Mouse (Mus musculus): Measurements from ENCODE around the gene Slc39a11. TPM values are rescaled to one million over a fixed set of nuclear protein-coding genes. Genes with fewer than 3 reads are reported as not detected.

Slc39a11 gene
- polyA plus RNA-seq, 1 experiment from 2014 or later = 17.8 TPM

- WGBS = 67% methylated on average over 9 of the region's 9 CpGs
- H3K4me3 ChIP-seq (ENCODE audit: low read depth, low read length) = no peak overlapping the region
- H3K27ac ChIP-seq (ENCODE audit: low read depth, low read length) = no peak overlapping the region
- no peaks in the 10 kb centered on the region for H3K27me3 ChIP-seq (ENCODE audit: control insufficient read depth, insufficient read depth, low read length)
- H3K4me1 ChIP-seq (ENCODE audit: control insufficient read depth, insufficient read depth, low read length) = no peaks in the 10 kb centered on the region
- ATAC-seq (ENCODE audit: low FRiP score) (no peak), DNase-seq (ENCODE audit: low spot score, missing footprints) (no peak)
- H3K9me3 ChIP-seq (ENCODE audit: control insufficient read depth, low read length) = no peaks in the 10 kb centered on the region
- no peaks in the 10 kb centered on the region for H3K36me3 ChIP-seq (ENCODE audit: control insufficient read depth, insufficient read depth, low read length)
- H3K4me2 ChIP-seq = no peak overlapping the region
- H3K9ac ChIP-seq (ENCODE audit: low read length) = no peak overlapping the region
These were observed 151.0 kb downstream of the Slc39a11 start for GRCm38 (mm10) chr11:113498889-113499288.

- Histone ChIP-seq H3K9me3 (ENCODE audit: control insufficient read depth, low read length) (no peaks in the 10 kb centered on the region), H3K4me1 (ENCODE audit: control insufficient read depth, insufficient read depth, low read length) (no peaks in the 10 kb centered on the region), H3K36me3 (ENCODE audit: control insufficient read depth, insufficient read depth, low read length) (no peaks in the 10 kb centered on the region), H3K27me3 (ENCODE audit: control insufficient read depth, insufficient read depth, low read length) (no peaks in the 10 kb centered on the region), H3K4me3 (ENCODE audit: low read depth, low read length) (no peak overlapping the region), H3K4me2 (no peak overlapping the region), H3K9ac (ENCODE audit: low read length) (no peak overlapping the region), H3K27ac (ENCODE audit: low read depth, low read length) (no peak overlapping the region)
- ATAC-seq (ENCODE audit: low FRiP score) = no peak
- DNase-seq (ENCODE audit: low spot score, missing footprints) = no peak
- WGBS = 89% methylated on average over 12 of the region's 12 CpGs
These were observed 155.8 kb downstream of the Slc39a11 start for GRCm38 (mm10) chr11:113494021-113494546.

GRCm38 (mm10) chr11:113490530-113491520 is 159.1 kb downstream of the Slc39a11 start:
- Histone ChIP-seq H3K36me3 (ENCODE audit: control insufficient read depth, insufficient read depth, low read length) (no peaks in the 10 kb centered on the region), H3K27me3 (ENCODE audit: control insufficient read depth, insufficient read depth, low read length) (no peaks in the 10 kb centered on the region), H3K9ac (ENCODE audit: low read length) (no peak overlapping the region), H3K4me1 (ENCODE audit: control insufficient read depth, insufficient read depth, low read length) (no peaks in the 10 kb centered on the region), H3K4me3 (ENCODE audit: low read depth, low read length) (no peak overlapping the region), H3K27ac (ENCODE audit: low read depth, low read length) (no peak overlapping the region), H3K9me3 (ENCODE audit: control insufficient read depth, low read length) (no peaks in the 10 kb centered on the region), H3K4me2 (no peak overlapping the region)
- ATAC-seq (ENCODE audit: low FRiP score) (no peak), DNase-seq (ENCODE audit: low spot score, missing footprints) (no peak)
- WGBS = 85% methylated on average over 20 of the region's 20 CpGs

GRCm38 (mm10) chr11:113487603-113488335 is 162.1 kb downstream of the Slc39a11 start:
- DNase-seq (ENCODE audit: low spot score, missing footprints) = no peak
- H3K4me3 ChIP-seq (ENCODE audit: low read depth, low read length) = no peak overlapping the region
- no peak overlapping the region for H3K4me2 ChIP-seq
- no peaks in the 10 kb centered on the region for H3K27me3 ChIP-seq (ENCODE audit: control insufficient read depth, insufficient read depth, low read length)
- no peak overlapping the region for H3K9ac ChIP-seq (ENCODE audit: low read length)
- H3K4me1 ChIP-seq (ENCODE audit: control insufficient read depth, insufficient read depth, low read length) = no peaks in the 10 kb centered on the region
- no peaks in the 10 kb centered on the region for H3K9me3 ChIP-seq (ENCODE audit: control insufficient read depth, low read length)
- H3K36me3 ChIP-seq (ENCODE audit: control insufficient read depth, insufficient read depth, low read length) = no peaks in the 10 kb centered on the region
- no peak for ATAC-seq (ENCODE audit: low FRiP score)
- no peak overlapping the region for H3K27ac ChIP-seq (ENCODE audit: low read depth, low read length)
- 76% methylated on average over 8 of the region's 8 CpGs for WGBS

- Histone ChIP-seq H3K4me2 (no peak overlapping the region), H3K27me3 (ENCODE audit: control insufficient read depth, insufficient read depth, low read length) (no peaks in the 10 kb centered on the region), H3K4me3 (ENCODE audit: low read depth, low read length) (no peak overlapping the region), H3K36me3 (ENCODE audit: control insufficient read depth, insufficient read depth, low read length) (no peaks in the 10 kb centered on the region), H3K27ac (ENCODE audit: low read depth, low read length) (no peak overlapping the region), H3K9me3 (ENCODE audit: control insufficient read depth, low read length) (no peaks in the 10 kb centered on the region), H3K4me1 (ENCODE audit: control insufficient read depth, insufficient read depth, low read length) (no peaks in the 10 kb centered on the region), H3K9ac (ENCODE audit: low read length) (no peak overlapping the region)
- 84% methylated on average over 10 of the region's 10 CpGs for WGBS
- no peak for DNase-seq (ENCODE audit: low spot score, missing footprints)
- no peak for ATAC-seq (ENCODE audit: low FRiP score)
These were observed 165.8 kb downstream of the Slc39a11 start for GRCm38 (mm10) chr11:113484037-113484436.

GRCm38 (mm10) chr11:113477550-113477949 is 172.3 kb downstream of the Slc39a11 start:
- Histone ChIP-seq H3K4me2 (no peak overlapping the region), H3K4me3 (ENCODE audit: low read depth, low read length) (no peak overlapping the region), H3K4me1 (ENCODE audit: control insufficient read depth, insufficient read depth, low read length) (peaks cover 8% of the 10 kb centered on the region), H3K9me3 (ENCODE audit: control insufficient read depth, low read length) (no peaks in the 10 kb centered on the region), H3K36me3 (ENCODE audit: control insufficient read depth, insufficient read depth, low read length) (no peaks in the 10 kb centered on the region), H3K27me3 (ENCODE audit: control insufficient read depth, insufficient read depth, low read length) (no peaks in the 10 kb centered on the region), H3K9ac (ENCODE audit: low read length) (no peak overlapping the region), H3K27ac (ENCODE audit: low read depth, low read length) (no peak overlapping the region)
- DNase-seq (ENCODE audit: low spot score, missing footprints) = no peak
- 71% methylated on average over 9 of the region's 9 CpGs for WGBS
- ATAC-seq (ENCODE audit: low FRiP score) = no peak

GRCm38 (mm10) chr11:113476720-113477119 is 173.2 kb downstream of the Slc39a11 start:
- ATAC-seq (ENCODE audit: low FRiP score) (no peak), DNase-seq (ENCODE audit: low spot score, missing footprints) (no peak)
- Histone ChIP-seq H3K27me3 (ENCODE audit: control insufficient read depth, insufficient read depth, low read length) (no peaks in the 10 kb centered on the region), H3K9me3 (ENCODE audit: control insufficient read depth, low read length) (no peaks in the 10 kb centered on the region), H3K36me3 (ENCODE audit: control insufficient read depth, insufficient read depth, low read length) (no peaks in the 10 kb centered on the region), H3K4me2 (no peak overlapping the region), H3K4me3 (ENCODE audit: low read depth, low read length) (no peak overlapping the region), H3K9ac (ENCODE audit: low read length) (no peak overlapping the region), H3K4me1 (ENCODE audit: control insufficient read depth, insufficient read depth, low read length) (peaks cover 8% of the 10 kb centered on the region), H3K27ac (ENCODE audit: low read depth, low read length) (no peak overlapping the region)
- WGBS = 88% methylated on average over 9 of the region's 9 CpGs

GRCm38 (mm10) chr11:113475491-113475890 is 174.4 kb downstream of the Slc39a11 start:
- Histone ChIP-seq H3K27me3 (ENCODE audit: control insufficient read depth, insufficient read depth, low read length) (no peaks in the 10 kb centered on the region), H3K36me3 (ENCODE audit: control insufficient read depth, insufficient read depth, low read length) (no peaks in the 10 kb centered on the region), H3K4me3 (ENCODE audit: low read depth, low read length) (no peak overlapping the region), H3K27ac (ENCODE audit: low read depth, low read length) (no peak overlapping the region), H3K4me2 (no peak overlapping the region), H3K9me3 (ENCODE audit: control insufficient read depth, low read length) (no peaks in the 10 kb centered on the region), H3K9ac (ENCODE audit: low read length) (no peak overlapping the region), H3K4me1 (ENCODE audit: control insufficient read depth, insufficient read depth, low read length) (peaks cover 8% of the 10 kb centered on the region)
- WGBS = 81% methylated on average over 5 of the region's 5 CpGs
- DNase-seq (ENCODE audit: low spot score, missing footprints) = no peak
- ATAC-seq (ENCODE audit: low FRiP score) = no peak

All from midbrain, embryonic 11.5 days (tissue).